Mouse (Mus musculus) lung, adult 18-20 months (tissue): Measurements from ENCODE around the gene Pip4k2a.

Source experiments
- DNase-seq, 2 experiments: peaks; one replicate each; pipeline ENCODE4 v3.0.0; 2022; ENCODE audit warnings: mixed read lengths in 2 of 2

Gene Pip4k2a

GRCm38 (mm10) chr2:18891991-18892537 is 105.9 kb downstream of the Pip4k2a start:
- no peak for DNase-seq

GRCm38 (mm10) chr2:18890227-18891001 is 107.5 kb downstream of the Pip4k2a start:
- DNase-seq, result no peak

- DNase-seq, result no peak
Observed at GRCm38 (mm10) chr2:18884277-18884676, 113.6 kb downstream of the Pip4k2a start.

DNA sequence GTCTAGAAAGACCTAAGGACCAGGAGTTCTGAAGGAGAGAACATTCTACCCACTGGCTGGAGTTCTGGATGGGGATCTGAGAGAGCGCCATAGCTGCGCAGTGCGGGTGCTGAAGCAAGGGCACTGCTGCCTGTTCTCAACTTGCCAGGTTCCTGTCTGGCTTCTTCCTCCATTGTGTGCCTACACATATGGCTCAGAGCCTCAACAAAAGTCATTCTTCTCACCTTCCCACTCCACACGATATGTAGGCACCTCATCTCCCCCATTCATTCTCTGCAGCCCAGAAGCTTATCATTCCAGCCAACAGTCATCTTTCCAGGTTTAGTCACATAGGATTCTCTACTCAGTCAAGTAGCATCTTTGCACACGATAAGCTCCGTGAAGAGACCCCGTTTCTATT is 123.3 kb downstream of the Pip4k2a start:
- no peak for DNase-seq

DNA sequence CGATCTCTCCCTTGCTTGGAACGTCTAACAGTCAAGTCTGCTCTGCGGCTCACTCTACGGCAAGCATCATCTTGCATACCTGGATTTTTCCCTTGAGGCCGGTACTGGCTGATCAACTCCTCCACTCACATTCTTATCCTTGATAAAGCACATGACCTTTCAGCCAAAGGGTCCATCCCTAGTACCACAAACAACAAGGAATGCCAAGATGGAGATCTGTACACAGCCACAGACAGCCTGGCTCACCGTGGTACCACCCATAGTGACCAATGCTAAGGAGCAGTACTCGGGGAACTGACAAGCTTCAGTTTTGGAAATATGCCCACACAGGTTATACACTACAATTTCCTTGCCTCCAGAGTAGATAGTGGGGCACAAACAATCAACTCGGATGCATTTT is 123.9 kb downstream of the Pip4k2a start:
- no peak for DNase-seq

DNA sequence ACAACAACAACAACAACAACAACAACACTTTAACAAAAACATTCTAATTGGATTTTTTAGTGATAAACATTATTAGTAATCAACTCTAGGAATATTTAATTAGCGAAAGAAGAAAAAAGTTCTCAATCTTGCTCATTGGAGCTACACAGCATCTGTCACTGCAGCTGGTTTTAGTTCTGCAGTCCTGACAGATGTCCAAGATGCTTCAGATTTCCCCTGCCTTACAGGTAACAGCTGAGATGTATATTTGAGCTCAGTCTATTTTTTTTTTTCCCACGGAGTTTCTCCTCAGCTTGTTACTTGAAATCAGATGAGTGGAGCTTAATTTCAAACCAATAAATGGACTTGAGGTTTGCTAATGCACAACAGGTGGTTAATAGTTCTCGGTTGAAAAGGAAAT is 124.5 kb downstream of the Pip4k2a start:
- no peak for DNase-seq

DNA sequence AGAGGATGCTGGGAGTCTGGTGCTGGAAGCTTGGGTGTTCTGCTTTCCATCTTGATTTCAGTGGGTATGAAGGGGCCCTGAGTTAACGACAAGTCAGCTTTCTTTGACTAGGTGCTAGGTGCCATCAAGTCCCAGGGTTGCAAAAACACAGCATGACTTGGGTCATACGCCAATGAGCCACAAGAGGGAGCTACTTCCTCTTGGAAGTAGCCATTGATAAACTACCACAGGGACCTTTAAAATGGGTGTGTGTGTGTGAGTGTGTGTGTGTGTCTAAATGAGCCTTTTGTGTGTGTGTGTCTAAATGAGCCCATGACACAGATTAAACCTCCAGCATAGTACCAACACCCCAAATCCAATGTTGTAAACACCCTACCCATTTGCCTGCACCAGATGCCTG is 125.1 kb downstream of the Pip4k2a start:
- peak; percentile 60 to 62 for DNase-seq

DNA sequence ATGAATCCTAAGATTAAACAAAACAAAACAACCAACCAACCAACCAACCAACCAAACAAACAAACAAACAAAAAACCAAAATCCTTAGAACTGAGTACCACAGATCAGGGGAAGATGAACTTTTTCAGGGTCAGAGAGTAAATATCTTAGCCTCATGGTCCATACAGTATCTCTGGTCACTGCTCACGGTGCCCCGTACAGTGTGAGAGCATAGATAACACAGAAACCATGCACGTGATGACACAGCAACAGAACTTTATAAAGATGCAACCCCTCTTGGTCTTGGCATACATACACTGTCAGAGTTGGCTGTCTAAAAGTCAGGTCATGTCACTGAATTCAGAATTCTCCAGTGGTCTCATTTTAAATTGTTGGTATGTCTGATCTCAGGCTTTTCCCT is 126.8 kb downstream of the Pip4k2a start:
- DNase-seq, result no peak

DNA sequence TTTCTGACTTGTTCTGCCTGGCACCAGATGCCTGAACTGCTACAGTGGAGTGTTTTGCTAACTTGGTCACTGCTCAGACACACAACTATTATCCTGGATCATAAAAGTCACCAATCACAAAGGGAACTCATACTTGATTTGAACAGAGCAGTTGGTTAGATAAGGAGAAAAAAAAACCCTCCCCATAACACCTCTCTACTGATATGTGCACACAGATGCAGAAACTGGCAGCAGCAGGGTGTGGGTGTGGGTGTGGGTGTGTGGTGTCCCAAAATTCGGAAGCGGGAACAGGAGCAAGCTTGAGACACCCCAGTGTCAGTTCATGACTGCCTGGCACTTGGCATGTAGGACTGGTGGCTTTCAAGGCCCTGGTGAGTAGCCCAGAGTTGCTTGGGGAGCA is 130.9 kb downstream of the Pip4k2a start:
- DNase-seq, result no peak

GRCm38 (mm10) chr2:18864719-18865118 is 133.2 kb downstream of the Pip4k2a start:
- DNase-seq, result no peak

DNA sequence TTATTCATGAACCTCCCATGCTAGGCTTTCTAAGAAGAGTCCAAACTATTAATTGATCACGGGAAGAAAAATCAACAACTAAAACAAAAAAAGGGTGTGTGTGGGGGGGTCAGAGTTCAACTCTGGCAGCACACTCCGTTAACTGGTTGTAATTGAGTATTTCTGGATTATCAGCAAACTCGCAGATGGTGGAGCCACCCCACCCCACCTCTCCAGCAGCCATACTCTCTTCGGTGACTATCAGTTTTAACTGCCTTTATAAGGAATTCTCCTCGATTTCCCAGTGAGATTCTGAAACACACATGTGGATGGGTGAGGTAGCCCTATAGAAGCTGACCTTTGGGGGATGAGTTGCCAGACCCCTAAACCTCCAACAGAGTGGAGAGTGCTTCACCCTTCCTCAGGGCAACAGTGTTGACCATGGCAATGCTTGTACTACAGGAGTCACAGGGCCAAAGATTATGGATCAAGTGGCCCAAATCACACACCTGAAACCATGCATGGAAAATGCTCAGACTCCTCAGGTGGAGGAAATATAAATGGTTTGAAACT is 136.2 kb downstream of the Pip4k2a start:
- no peak for DNase-seq

GRCm38 (mm10) chr2:18860686-18861085 is 137.2 kb downstream of the Pip4k2a start:
- no peak for DNase-seq

GRCm38 (mm10) chr2:18857952-18858351 is 140.0 kb downstream of the Pip4k2a start:
- no peak for DNase-seq

DNA sequence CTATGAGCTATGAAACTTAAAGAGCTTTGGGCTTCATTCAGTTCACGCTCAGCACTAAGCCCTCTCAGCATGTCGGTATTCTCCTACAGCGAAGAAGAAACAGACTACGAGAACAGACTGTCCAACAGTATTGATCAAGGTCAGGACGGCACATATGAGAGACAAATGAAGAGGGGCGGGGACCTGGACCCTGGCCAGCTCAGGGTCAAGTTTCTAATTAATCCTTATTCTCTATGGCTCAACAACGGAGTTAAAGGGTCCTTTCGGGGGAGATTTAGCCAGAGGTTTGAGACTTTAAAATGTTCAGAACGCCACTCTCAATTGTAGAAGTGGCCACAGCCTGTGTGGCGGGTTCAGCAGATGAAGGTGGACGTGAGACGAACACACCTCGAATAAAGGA is 141.5 kb downstream of the Pip4k2a start:
- DNase-seq, result no peak

GRCm38 (mm10) chr2:18855246-18855645 is 142.7 kb downstream of the Pip4k2a start:
- DNase-seq, result no peak

GRCm38 (mm10) chr2:18853345-18853744 is 144.6 kb downstream of the Pip4k2a start:
- no peak for DNase-seq

- DNase-seq, result no peak
Observed at GRCm38 (mm10) chr2:18850657-18851056, 147.3 kb downstream of the Pip4k2a start.

DNA sequence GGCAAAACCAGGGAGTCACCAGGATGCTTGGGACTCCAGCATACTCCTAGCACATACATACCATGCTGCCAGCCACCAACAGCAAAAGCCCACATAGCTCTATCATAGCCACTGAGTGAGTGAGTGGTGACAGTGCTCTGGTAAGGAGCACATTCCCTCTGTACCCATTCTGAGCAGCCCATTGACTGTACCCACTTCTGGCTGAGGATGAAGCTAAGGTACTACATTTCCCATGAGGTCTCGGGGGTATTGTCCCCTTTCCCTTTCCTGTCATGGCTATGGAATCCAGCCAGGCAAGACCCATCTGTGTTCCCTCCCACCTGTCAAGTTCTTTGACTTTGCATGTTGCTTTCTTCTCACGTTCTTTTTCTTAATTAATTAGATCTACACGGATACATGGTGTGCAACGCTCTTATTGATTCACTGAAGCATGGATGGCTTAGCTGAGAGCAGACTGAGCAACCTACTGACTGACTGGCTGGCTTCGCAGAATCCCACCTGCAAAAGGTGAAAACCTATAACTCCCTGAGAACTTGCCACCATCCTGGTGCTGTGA is 149.8 kb downstream of the Pip4k2a start:
- DNase-seq, result no peak

GRCm38 (mm10) chr2:18842527-18842926 is 155.4 kb downstream of the Pip4k2a start:
- no peak for DNase-seq

DNA sequence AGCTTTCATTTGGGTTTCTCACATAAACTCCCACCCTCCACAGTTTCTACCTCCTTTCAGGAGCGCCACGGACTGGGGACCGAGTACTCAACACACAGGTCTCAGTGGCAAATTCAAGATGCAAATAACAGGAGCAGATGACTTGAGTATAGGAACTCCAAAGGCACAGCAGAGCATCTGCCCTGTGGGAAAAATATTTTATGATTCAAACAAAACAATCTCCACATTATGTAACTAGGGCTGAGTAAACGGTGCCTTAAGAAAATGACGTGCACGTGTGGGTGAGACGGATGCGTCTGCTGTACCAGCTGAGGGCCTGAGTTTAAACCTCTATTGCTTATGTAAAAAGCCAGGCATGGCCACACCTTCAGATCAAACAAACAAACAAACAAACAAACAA is 156.9 kb downstream of the Pip4k2a start:
- DNase-seq, result no peak

DNA sequence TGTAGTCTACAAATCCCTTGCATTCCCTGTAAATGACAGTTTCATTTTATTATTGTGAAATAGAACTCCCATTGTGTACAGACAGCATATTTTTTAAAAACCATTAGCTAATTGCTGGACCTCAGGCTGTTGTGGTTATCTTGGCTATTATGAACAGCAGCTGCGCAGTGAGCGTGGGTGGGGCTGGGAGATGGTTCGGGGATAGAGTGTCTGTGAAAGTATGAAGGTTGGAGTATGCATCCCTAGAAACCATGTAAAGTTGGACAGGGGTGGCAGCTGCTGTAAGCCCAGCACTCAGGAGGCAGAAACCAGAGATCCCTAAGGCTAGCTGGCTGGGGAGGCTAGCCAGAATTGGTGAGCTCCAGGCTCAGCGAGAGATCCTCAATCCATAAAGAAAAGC is 158.4 kb downstream of the Pip4k2a start:
- DNase-seq, result no peak

DNA sequence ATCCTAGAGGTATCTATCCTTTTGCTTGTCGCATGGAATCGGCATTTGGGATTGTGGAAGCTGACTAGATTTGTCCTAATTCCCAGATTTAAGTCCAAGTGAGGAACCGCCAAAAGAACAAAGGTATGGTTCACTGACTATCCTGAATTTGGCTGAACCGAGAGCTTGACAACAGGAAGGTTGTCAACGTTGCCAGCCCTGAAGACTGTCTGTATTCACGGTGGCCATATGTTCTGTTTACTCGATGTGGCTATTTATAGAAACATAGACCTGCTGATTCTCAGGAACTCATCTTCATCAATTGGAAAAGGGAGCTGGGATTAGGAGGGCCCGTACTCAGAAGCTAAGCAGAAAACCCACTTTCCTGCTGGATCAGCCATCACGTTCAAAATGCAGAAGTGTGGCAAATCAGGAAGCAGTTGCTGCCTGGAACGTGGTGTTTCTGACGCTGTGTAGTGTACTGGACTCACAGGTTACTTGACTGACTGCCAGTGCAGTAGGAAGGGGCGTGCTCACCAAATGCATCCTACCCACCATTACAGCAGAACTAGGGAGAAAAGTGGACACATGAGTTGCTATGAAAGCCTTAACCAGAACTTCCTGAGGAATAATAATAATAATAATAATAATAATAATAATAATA is 162.5 kb downstream of the Pip4k2a start:
- no peak for DNase-seq

DNA sequence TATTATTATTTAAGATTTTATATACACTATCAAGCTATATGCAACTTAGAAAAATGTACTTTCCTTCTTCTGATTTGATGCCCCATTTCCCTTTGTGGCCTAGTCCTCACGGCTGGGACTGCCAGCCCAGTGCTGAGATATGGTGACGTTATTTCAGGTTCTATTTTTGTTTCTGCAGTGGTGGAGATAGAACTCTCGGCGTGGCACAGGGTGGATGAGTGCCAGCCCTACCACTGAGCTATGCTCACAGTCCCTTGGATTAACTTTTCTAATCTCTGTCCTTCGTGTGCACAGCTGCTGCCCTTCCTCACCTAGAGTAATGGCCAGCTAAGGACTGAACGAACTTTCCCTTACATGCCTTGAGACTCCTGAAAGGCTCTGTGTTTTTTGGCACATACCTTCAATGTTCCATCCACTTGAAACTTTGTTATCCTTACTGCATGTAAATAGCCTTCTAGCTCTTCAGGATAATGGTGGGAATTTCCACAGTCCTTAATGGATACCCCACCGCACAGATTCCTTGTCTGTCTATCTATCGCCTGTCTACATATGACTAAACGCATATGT is 164.8 kb downstream of the Pip4k2a start:
- no peak for DNase-seq
